Mouse (Mus musculus): ENCODE data around the gene Atp5j2.
"Not testable (repeated sequence)": the region's sequence is repeated elsewhere in the genome, so short reads cannot be mapped to it uniquely, and the experiment has no call there.

The Atp5j2 gene

DNA sequence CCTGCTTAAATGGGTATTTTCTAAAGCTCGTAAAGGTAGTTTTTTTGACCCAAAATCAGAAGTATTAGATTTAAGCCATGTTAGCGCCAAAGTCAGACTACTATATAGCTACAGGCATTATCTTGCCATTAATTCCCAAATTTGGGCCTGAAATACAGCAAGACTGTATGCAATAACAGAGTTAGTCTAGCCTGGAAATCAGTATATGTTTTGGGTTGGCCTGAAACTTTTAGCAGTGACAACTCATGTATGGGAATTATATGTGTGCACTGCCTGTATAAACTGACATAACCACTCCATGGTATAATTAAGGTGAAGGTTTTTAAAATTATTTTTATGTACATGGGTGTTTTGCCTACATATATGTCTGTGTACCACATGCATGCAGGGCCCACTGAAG is at the start of gene Atp5j2:
Atp5j2 (minus strand) TSS at position 101 of the 400 bp plus-strand sequence.
- DNase-seq (ENCODE audit: low spot score) = no peak

DNA sequence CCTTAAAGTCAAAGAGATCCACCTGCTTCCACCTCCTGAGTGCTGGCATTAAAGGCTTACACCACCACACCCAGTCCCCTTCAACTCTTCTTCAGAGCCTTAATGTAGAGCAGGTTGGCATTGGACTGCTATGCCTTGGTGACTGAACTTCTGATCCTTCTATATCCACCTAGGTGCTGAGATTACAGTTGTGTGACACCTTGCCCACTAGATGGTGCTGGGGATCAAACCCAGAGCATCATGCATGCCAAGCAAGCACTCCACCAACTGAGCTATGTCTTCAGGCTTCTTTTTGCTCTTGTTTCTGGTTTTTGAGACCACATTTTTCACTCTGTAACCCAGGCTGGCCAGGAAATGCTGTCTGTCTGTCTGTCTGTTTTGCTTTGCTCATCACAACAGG is 42.8 kb upstream of the Atp5j2 start:
- peak; percentile 38 for DNase-seq (ENCODE audit: low spot score)

DNA sequence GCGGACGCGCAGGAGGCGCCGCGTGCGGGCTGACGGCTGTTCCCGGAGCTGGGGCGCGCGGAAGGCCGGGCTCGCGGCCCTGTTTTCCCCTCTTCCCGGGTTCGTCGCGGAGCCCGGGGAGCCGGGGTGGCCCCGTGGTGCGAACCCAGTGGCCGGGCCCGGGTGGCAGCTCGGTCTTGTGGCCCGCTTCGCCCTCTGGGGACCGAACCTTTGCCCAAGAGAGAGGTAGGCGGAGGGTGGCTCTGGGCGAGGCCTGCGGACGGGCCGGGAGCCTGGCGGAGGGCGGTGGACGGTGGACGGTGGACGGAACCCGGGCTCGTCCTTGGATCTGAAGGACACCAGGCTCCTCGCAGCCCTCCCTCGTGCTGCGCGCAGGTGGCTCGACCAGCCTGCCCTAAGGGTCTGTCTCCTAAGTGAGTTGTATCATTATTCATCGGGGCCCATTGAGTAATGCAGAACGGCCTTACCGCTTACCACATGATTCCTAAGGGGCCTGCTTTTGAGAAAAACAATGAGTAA is 40.1 kb upstream of the Atp5j2 start:
- DNase-seq (ENCODE audit: low spot score) = peak; percentile 27

- peak; percentile 96 for DNase-seq (ENCODE audit: low spot score)
Measured at GRCm38 (mm10) chr5:145231367-145231871, 39.6 kb upstream of the Atp5j2 start, which contains the start of gene Zfp655. Gene Zfp655 (plus strand): TSS chr5:145231715.

DNA sequence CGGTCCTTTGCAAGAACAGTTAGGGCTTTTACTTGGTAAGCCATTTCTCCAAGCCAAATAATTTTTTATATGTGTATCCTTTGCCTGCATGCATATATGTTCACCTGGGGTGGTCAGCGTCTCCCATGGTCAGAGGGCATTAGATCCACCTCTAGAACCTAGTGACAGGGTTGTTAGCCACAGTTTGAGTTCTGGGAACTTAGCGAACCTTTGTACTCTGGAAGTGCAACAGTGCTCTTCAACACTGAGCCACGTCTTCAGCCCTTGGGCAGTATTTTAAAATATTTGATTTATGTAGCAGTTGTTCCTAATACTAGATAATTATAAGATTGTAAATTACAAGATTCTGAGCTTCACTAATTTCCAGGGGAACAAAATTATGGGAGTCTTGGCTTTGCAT is 38.8 kb upstream of the Atp5j2 start:
- DNase-seq (ENCODE audit: low spot score) = no peak

DNA sequence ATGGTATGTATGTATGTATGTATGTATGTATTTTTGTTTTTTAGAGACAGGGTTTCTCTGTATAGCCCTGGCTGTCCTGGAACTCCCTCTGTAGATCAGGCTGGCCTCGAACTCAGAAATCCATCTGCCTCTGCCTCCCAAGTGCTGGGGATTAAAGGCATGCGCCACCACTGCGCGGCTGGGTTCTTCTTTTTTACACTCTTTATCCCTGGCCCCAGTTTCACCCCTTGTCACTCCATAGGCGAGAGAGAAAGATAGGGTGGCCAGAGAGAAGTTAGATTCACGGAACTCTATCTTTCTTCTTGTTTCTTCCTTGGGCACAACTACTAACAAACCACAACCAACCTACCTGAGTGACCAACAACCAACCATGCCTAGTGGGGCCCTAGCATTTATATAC is 37.4 kb upstream of the Atp5j2 start:
- DNase-seq (ENCODE audit: low spot score) = not testable (repeated sequence)

GRCm38 (mm10) chr5:145226453-145226852 is 34.6 kb upstream of the Atp5j2 start:
- DNase-seq (ENCODE audit: low spot score) = no peak

DNA sequence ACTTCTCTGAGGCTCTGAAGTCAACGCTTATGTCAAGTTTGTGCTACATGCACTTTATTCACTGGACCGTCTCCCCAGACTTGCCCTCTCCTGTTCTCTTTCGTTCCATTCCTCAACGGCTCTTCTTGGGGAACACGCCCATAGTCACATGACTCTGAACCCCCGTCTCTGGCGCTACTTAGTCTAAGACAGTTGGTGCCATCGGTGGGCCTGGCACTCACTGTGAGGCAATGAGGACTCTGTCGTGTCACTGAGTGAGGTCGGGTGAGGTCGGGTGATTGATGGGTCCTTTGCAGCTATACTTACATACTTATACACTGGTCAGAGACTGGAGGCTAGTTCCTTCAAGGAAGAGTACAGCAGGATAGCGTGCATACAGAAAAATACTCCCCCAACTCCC is 31.5 kb upstream of the Atp5j2 start:
- DNase-seq (ENCODE audit: low spot score) = no peak

DNA sequence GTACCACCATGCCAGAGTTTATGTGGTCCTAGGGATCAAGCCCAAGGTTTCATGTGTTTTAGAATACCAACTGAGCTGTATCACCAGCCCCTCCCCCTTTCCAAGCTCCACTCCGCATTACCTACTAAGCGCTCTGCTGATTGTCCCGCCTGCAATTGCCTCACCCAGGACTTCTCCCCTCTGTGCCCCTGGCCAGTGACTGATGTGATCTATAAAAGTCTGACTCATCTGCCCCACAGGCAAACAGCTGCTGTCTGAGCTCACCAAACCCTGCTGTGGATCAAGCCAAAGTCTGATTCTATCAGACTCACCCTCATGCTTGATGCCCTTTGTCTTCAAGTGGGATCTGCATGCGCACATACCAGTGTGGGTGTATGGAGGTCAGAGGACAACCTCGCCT is 31.0 kb upstream of the Atp5j2 start:
- DNase-seq (ENCODE audit: low spot score) = no peak

GRCm38 (mm10) chr5:145219981-145220380 is 28.1 kb upstream of the Atp5j2 start:
- DNase-seq (ENCODE audit: low spot score) = no peak

GRCm38 (mm10) chr5:145218671-145219070 is 26.8 kb upstream of the Atp5j2 start:
- DNase-seq (ENCODE audit: low spot score) = no peak

DNA sequence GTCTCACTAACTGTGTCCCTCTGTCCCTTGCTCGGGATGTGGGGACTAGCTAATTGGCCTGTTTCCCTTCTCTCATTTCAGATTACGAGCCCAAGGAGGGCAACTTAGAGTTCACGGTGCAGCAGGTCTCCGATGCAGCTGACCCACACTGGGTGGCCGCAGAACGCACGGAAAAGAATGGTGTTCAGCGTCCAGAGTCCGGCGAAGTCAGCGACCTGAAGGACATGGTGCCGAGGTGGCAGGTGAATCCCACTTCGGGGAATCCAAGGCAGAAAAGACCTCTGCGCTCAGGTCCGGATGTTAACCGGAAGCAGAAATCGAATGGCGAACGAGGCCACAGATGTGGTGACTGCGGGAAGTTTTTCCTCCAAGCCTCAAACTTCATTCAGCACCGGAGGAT is 26.3 kb upstream of the Atp5j2 start:
- DNase-seq (ENCODE audit: low spot score) = no peak

GRCm38 (mm10) chr5:145217746-145218145 is 25.9 kb upstream of the Atp5j2 start:
- DNase-seq (ENCODE audit: low spot score) = no peak

GRCm38 (mm10) chr5:145214679-145215078 is 22.8 kb upstream of the Atp5j2 start:
- DNase-seq (ENCODE audit: low spot score) = no peak

DNA sequence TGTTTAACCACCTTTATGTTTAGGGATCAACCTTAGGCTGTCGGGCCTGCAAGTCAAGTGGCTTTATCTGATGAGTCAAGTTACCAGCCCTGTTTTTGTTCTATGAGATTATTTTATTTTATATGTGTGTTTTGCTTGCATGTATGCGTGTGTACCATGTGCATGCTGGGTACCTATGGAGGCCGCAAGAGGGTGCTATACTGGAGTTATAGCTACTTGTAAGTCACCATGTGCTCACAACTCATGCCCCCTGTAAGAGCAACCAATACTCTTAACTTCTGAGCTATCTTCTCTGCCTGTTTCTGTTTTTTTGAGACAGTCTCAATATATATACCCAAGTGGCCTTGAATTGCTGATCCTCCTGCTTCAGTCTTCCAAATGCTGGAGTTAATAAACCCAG is 21.6 kb upstream of the Atp5j2 start:
- DNase-seq (ENCODE audit: low spot score) = no peak

- no peak for DNase-seq (ENCODE audit: low spot score)
Measured at GRCm38 (mm10) chr5:145212216-145212615, 20.4 kb upstream of the Atp5j2 start.

DNA sequence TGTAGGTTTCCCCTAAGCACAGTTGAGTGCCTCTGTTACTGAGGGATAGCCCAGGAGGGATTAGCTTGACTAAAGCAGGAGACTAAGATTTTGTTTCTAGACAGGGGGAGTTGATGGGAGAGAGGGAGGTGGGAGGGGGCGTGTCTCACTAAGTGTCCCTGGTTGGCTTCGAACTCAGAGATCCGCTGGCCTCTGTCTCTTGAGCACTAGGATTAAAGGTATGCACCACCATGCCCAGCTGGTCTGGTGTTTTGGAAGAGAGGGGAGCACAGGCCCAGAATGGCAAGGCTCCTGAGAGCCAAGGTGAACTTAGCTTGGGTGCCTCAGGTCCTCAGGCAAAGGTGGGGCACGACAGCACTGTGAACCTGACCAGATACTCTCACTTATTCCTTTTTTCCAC is 19.5 kb upstream of the Atp5j2 start:
- DNase-seq (ENCODE audit: low spot score) = no peak

- DNase-seq (ENCODE audit: low spot score) = not testable (repeated sequence)
Measured at GRCm38 (mm10) chr5:145208391-145208790, 16.5 kb upstream of the Atp5j2 start.

DNA sequence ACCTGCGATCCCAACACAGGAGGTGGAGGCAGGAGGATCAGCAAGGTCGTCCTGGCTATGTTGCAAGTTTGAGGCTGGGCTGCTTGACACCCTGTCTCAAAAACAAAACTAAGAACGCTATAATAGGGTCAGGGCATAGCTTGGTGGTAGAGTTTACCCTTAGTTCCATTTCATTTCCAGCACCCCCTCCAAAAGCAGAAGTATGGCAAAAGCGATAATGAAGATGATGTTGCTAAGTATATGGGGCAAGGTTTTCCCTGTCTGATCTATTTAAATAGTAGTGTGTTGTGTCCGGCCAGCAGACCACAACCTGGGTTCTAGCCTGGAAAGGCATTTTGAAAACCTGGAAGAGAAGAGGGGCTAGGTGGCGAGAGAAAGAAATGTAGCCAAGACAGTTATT is 16.1 kb upstream of the Atp5j2 start:
- DNase-seq (ENCODE audit: low spot score) = no peak

GRCm38 (mm10) chr5:145207385-145207784 is 15.5 kb upstream of the Atp5j2 start:
- no peak for DNase-seq (ENCODE audit: low spot score)

GRCm38 (mm10) chr5:145205041-145205440 is 13.2 kb upstream of the Atp5j2 start:
- no peak for DNase-seq (ENCODE audit: low spot score)

DNA sequence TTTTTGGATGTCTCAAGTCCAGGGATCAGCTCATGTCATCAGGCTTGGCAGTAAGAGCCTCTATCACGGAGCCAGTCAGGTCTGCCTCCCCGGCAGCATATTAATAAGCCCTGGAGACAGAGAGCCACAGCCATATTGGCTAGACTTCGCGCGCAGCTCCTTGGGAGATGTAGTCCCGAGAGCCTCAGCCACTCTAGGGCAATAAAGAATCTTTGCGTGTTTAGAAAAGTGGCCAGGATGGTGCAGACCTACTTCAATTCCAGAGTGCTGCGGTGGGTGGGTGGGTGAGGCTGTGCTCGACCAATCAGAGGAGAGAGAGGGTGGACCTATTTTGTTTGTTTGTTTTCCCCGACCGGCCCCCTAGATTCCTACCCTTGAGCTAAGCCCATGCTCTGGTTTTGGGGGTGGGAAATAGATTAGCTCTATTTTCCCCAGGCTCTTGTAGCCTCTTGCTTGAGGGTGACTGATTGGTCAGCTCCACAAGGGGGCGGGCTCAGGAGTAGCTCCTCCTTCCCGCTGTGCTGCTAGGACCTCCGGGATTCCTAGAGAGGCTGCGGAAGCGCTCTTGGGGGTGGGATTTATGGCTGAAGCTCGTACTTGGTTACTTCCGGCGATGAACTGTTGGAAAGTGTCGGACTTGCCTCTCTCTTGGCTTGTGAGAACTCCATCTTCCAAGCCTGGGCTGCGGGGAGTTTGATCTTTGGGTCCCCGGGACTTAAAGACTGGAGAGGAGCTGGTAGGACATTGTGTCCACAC is 12.3 kb upstream of the Atp5j2 start, which contains the start of gene Zkscan5:
Zkscan5 (plus strand) TSS at position 627 of the 756 bp plus-strand sequence.
- peak; percentile 99 for DNase-seq (ENCODE audit: low spot score)

GRCm38 (mm10) chr5:145202446-145202845 is 10.6 kb upstream of the Atp5j2 start:
- DNase-seq (ENCODE audit: low spot score) = no peak
